Mouse (Mus musculus) layer of hippocampus, adult 11-12 months (tissue): ENCODE results near the gene Magee2.
"Not testable (repeated sequence)": the region's sequence is repeated elsewhere in the genome, so short reads cannot be mapped to it uniquely, and the experiment has no call there.

Experiments
- DNase-seq: peaks from one replicate; pipeline ENCODE4 v3.0.0; 2022; ENCODE audit warnings: low spot score

Gene Magee2

DNA sequence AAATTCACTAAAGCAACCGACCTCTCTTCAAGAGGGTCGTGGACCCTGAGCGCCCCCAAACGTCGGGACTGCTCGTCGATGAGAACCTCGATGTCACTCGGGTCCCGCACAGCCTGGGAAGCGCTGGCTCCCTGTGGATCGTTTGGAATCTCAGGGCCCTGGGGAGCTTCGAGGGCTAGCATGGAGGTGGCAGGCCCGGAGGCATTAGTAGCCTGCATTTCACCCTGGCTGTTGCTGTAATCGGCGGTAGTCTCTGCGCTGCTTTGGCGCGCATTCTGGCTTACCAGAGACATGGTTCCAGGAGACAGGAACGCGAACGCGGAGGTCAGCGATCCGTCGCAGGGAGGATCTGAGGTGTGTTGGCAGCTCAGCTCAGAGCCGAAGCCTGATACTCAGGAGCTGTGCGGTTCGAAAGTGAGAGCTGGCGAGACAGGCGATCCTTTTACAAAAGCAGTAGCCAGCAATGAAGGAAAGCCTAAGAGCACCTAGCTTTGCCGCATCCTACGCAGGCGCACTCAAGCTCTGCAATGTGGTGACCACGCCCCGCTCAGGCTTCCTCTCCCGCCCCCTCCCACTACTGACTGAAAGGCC is at the start of gene Magee2:
Magee2 (minus strand) TSS at position 517 of the 591 bp plus-strand sequence.
- peak; percentile 29 for DNase-seq

DNA sequence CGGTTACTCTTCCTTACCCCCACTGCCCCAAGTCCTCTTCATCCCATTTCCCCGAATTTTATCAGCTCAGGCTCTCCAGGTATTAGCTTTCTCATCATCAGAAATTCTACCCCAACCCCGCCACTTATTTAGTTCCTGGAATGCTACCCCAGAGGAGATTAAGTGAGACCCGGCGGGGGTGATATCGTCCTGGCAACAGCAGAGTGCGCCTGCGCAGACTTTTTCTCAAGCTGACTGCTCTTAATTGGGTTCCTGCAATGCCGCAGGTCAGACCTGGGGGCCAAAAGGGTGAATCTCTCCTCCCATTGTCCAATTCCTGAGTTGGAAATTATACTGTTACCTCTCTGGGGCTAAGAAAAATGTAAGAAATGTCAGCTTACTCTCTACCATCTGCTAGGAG is 3.5 kb downstream of the Magee2 start:
- peak; percentile 7 for DNase-seq

DNA sequence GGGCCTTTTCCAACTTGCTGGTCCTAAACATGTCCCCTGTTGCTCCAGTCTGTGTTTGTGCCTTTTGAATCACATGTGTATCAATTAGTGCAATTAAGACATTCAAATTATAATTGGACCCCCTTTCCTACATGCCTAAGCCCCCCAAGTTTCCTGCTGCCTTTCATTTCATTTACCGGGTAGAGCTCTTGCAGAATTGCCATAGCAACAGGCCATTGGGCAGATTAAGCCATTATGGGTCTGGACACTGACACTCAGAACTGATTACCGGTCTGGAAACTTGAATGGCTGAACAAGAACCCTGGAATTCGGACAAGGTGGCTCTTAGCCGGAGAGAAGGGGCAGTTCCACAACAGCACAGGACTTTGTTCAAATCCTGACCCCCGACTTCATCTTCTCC is 39.5 kb downstream of the Magee2 start:
- DNase-seq: not testable (repeated sequence)

DNA sequence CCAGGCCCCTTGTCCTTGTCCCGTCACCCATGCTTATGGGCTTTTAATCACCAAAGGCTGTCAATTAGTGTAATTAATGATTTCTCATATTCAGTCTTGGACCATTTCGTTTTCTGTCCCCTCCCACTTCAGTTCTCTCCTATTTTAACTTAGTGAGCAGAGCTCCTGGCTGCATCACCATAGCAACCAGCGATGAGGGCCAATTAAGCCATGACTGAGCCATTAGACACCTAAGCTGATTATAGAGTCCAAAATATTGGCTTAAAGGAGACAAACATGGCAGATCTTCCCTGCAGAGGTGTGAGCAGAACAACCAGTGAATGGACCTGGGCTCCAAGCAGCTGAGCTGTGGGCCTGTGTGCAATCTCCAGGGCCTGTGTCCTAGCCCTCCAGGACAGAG is 40.1 kb downstream of the Magee2 start:
- DNase-seq: not testable (repeated sequence)

DNA sequence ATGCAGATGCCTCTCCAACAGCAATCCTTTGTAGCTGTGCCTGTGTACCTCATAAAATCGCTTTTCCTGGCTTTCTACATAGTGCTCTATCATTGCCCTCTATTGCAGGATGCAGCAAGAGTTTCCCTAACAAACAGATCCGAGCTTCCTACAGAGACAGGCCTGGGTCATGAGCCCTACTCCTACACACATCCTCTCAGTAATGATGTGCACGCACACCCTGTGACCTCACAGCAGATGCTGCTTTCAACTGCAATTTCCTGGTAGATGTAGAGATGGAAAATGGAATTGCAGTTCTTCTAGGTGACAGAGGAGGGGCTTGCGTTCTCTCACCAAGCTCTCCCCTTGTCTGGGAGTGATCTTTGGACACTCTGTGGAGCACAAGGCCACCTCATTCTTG is 43.4 kb downstream of the Magee2 start:
- not testable (repeated sequence) for DNase-seq
